Mouse (Mus musculus): ENCODE measurements around the gene Vmn1r232. TPM values are rescaled to one million over a fixed set of nuclear protein-coding genes. Genes with fewer than 3 reads are reported as not detected.

Gene Vmn1r232
- polyA plus RNA-seq, 1 experiment from 2014 or later: not detected

Other genes starting within 250 kb of the Vmn1r232 start
- not detected in 2 replicates for gene Vmn1r226, start 236.9 kb downstream of the Vmn1r232 start, polyA plus RNA-seq (2016; fragmentation: Nextera tagmentation; extraction: Ambion mirVana)
- not detected in 2 replicates for gene Vmn1r227, start 189.9 kb downstream of the Vmn1r232 start, polyA plus RNA-seq (2016; fragmentation: Nextera tagmentation; extraction: Ambion mirVana)
- gene Vmn1r228, start 133.6 kb downstream of the Vmn1r232 start, polyA plus RNA-seq (2016; fragmentation: Nextera tagmentation; extraction: Ambion mirVana): not detected in 2 replicates
- not detected in 2 replicates for gene Vmn1r229, start 108.2 kb downstream of the Vmn1r232 start, polyA plus RNA-seq (2016; fragmentation: Nextera tagmentation; extraction: Ambion mirVana)
- gene Vmn1r230, start 79.3 kb downstream of the Vmn1r232 start, polyA plus RNA-seq (2016; fragmentation: Nextera tagmentation; extraction: Ambion mirVana): not detected in 2 replicates
- gene Vmn1r231, start 14.6 kb downstream of the Vmn1r232 start, polyA plus RNA-seq (2016; fragmentation: Nextera tagmentation; extraction: Ambion mirVana): not detected in 2 replicates
- gene Ppp2r1a, start 25.6 kb upstream of the Vmn1r232 start, polyA plus RNA-seq (2016; fragmentation: Nextera tagmentation; extraction: Ambion mirVana): 332 and 337 TPM in 2 replicates
- gene Vmn1r233, start 76.8 kb upstream of the Vmn1r232 start, polyA plus RNA-seq (2016; fragmentation: Nextera tagmentation; extraction: Ambion mirVana): not detected in 2 replicates
- 9.9 and 10.6 TPM in 2 replicates for gene Zfp160, start 89.2 kb upstream of the Vmn1r232 start, polyA plus RNA-seq (2016; fragmentation: Nextera tagmentation; extraction: Ambion mirVana)

All from heart, embryonic 12.5 days (tissue).